Mouse (Mus musculus) midbrain, embryonic 14.5 days (tissue): ENCODE measurements around the gene Aqp6. TPM values are rescaled to one million over a fixed set of nuclear protein-coding genes. Genes with fewer than 3 reads are reported as not detected.

Source experiments
- ATAC-seq: fragments of 200-750 bp; cut with Nextera tagmentation; 2 replicates; pipeline ENCODE4 v1.8.0; 2017; ENCODE audit warnings: moderate number of reproducible peaks, moderate library complexity; ENCODE audit not compliant: low FRiP score, low TSS enrichment
- DNase-seq: peaks from one replicate; pipeline ENCODE4 v3.0.0-alpha.2; 2015
- H3K27ac ChIP-seq: fragments of 300-500 bp; sonication (generic); replicated peaks from 2 replicates; pipeline ENCODE4 v1.5.1; 2014; ENCODE audit warnings: mild to moderate bottlenecking, low read depth, low read length, moderate library complexity
- H3K27me3 ChIP-seq: fragments of 300-500 bp; sonication (generic); 2 replicates; pipeline ENCODE4 v1.6.1; 2014; ENCODE audit warnings: low read length, control low read depth, mixed read lengths; ENCODE audit not compliant: control insufficient read depth, insufficient read depth
- H3K36me3 ChIP-seq: fragments of 300-500 bp; sonication (generic); 2 replicates; pipeline ENCODE4 v1.6.1; 2014; ENCODE audit warnings: low read length, control low read depth; ENCODE audit not compliant: control insufficient read depth, insufficient read depth
- H3K4me1 ChIP-seq: fragments of 300-500 bp; sonication (generic); 2 replicates; pipeline ENCODE4 v1.6.1; 2014; ENCODE audit warnings: mild to moderate bottlenecking, antibody characterized with exemption, low read length, control low read depth; ENCODE audit not compliant: control insufficient read depth, insufficient read depth
- H3K4me2 ChIP-seq: fragments of 300-500 bp; sonication (generic); 2 replicates; pipeline ENCODE4 v1.6.1; 2014; ENCODE audit warnings: mild to moderate bottlenecking, low read length, moderate library complexity
- H3K4me3 ChIP-seq: fragments of 300-500 bp; sonication (generic); replicated peaks from 2 replicates; pipeline ENCODE4 v1.5.1; 2014; ENCODE audit warnings: low read depth, low read length
- H3K9ac ChIP-seq: fragments of 300-500 bp; sonication (generic); replicated peaks from 2 replicates; pipeline ENCODE4 v1.6.1; 2014; ENCODE audit warnings: mild to moderate bottlenecking, low read length, moderate library complexity
- H3K9me3 ChIP-seq: fragments of 300-500 bp; sonication (generic); 2 replicates; pipeline ENCODE4 v1.6.1; 2016; ENCODE audit warnings: low read length, control low read depth, mixed read lengths; ENCODE audit not compliant: control insufficient read depth
- WGBS: fragments of 180-500 bp; shearing (Covaris S2); extraction: QIAGEN DNeasy Blood & Tissue Kit; methylation state at CpG from one replicate; pipeline ENCODE4 v1.1.7; 2014; 5-methylcytosine and 5-hydroxymethylcytosine counted together
- polyA plus RNA-seq: library from polyadenylated mRNA; unstranded; fragments of >200 nt; fragmentation: Nextera tagmentation; extraction: Ambion mirVana; gene quantifications from 2 replicates; pipeline ENCODE4 v1.2.1, GENCODE M21; 2014

Aqp6 gene
- polyA plus RNA-seq, 1 experiment from 2014 or later: 1.1 TPM

DNA sequence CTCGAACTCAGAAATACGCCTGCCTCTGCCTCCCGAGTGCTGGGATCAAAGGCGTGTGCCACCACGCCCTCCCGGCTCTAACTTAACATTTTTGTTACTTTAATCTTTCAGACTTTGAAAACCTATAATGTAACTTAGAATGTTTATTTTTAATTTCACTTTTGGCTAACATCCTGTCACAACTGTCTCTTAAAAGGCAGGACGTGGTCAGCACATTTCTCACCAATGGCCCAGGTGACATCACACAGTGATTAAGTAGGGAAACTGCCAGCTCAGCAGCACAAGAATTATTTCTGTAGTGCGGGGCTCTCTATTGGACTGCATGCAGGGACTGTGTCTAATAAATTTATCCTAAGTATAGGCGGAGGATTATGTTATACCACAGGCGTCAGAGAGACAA lies 42.6 kb downstream of the Aqp6 start:
- DNase-seq (peak; percentile 53), ATAC-seq (no peak)
- H3K4me2 ChIP-seq: no peak overlapping the region
- H3K27ac ChIP-seq: peak overlapping the region; percentile 57
- 0 out of 2 replicates have a peak, but pooled peaks cover 3% of the 10 kb centered on the region for H3K36me3 ChIP-seq
- 65% methylated on average over 10 of the region's 10 CpGs for WGBS
- H3K9me3 ChIP-seq: no peaks in the 10 kb centered on the region
- H3K9ac ChIP-seq: no peak overlapping the region
- H3K4me1 ChIP-seq: peaks cover 46% of the 10 kb centered on the region
- no peak overlapping the region for H3K4me3 ChIP-seq
- H3K27me3 ChIP-seq: no peaks in the 10 kb centered on the region

GRCm38 (mm10) chr15:99644776-99645175 lies 43.6 kb downstream of the Aqp6 start:
- H3K4me2 ChIP-seq: no peak overlapping the region
- no peak overlapping the region for H3K4me3 ChIP-seq
- peak overlapping the region; percentile 37 for H3K27ac ChIP-seq
- DNase-seq (peak; percentile 64), ATAC-seq (no peak)
- H3K4me1 ChIP-seq: peaks cover 55% of the 10 kb centered on the region
- no peak overlapping the region; the same call in 1 of the 2 replicates for H3K9ac ChIP-seq
- 0 out of 2 replicates have a peak, but pooled peaks cover 3% of the 10 kb centered on the region for H3K36me3 ChIP-seq
- no peaks in the 10 kb centered on the region for H3K27me3 ChIP-seq
- H3K9me3 ChIP-seq: no peaks in the 10 kb centered on the region
- 38% methylated on average over 7 of the region's 7 CpGs for whole genome bisulfite sequencing

- H3K36me3 ChIP-seq: no peaks in the 10 kb centered on the region
- peaks cover 65% of the 10 kb centered on the region for H3K4me1 ChIP-seq
- no peaks in the 10 kb centered on the region for H3K27me3 ChIP-seq
- no peak overlapping the region for H3K4me3 ChIP-seq
- DNase-seq: peak; percentile 72
- H3K9me3 ChIP-seq: no peaks in the 10 kb centered on the region
- WGBS: 18% methylated on average over 4 of the region's 4 CpGs
- H3K9ac ChIP-seq: 0 out of 2 replicates have a peak overlapping the region, but pooled peaks have one; percentile 20
- H3K27ac ChIP-seq: peak overlapping the region; percentile 81
- no peak for ATAC-seq
- H3K4me2 ChIP-seq: peak overlapping the region; percentile 93
Observed at GRCm38 (mm10) chr15:99648326-99648725, 47.1 kb downstream of the Aqp6 start.

DNA sequence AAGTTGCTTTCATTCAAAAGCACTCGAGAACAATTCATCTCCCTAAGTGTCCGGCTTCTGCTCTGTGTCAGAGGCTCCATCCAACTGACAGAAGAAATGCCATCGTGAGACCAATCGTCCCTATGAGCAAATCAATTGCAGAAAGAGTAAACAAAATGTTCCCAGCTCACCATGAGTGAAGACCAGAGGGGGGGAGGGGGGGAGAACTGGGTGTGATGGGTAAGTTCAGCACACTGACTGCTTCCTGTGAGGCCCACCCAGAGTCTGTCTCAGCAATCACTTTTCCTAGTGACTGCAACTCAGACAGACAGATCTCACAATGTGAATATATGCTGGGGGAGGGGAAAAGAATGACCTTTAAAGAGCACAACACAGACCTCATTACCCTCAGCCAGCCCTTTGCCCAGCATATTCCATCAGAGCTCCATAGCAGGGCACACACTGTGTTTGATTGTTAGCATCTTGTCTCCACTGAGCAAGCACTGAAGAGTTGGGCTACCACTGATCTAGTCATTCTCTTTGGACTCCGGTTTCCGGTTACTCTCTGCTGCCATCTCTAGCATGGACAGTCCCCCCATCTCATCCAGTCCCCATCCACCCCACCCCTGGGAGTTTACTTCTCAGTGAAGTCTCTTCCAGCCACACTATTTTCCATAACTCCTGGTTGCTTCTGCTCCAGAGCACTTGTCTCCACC lies 48.0 kb downstream of the Aqp6 start:
- no peak for ATAC-seq
- no peak for DNase-seq
- H3K27me3 ChIP-seq: no peaks in the 10 kb centered on the region
- no peaks in the 10 kb centered on the region for H3K36me3 ChIP-seq
- H3K4me2 ChIP-seq: peak overlapping the region; percentile 93
- WGBS: 21% methylated on average over 6 of the region's 6 CpGs
- H3K4me1 ChIP-seq: peaks cover 68% of the 10 kb centered on the region
- H3K4me3 ChIP-seq: no peak overlapping the region
- H3K9me3 ChIP-seq: no peaks in the 10 kb centered on the region
- peak overlapping the region; percentile 29; the same call in 1 of the 2 replicates for H3K9ac ChIP-seq
- peak overlapping the region; percentile 68 for H3K27ac ChIP-seq

- Histone ChIP-seq H3K27me3 (no peaks in the 10 kb centered on the region; the same call in 1 of the 2 replicates), H3K9me3 (no peaks in the 10 kb centered on the region), H3K36me3 (no peaks in the 10 kb centered on the region), H3K4me3 (peak overlapping the region; percentile 77), H3K9ac (0 out of 2 replicates have a peak overlapping the region, but pooled peaks have one; percentile 24), H3K27ac (no peak overlapping the region), H3K4me2 (peak overlapping the region; percentile 93), H3K4me1 (peaks cover 57% of the 10 kb centered on the region)
- 50% methylated on average over 2 of the region's 2 CpGs for WGBS
- DNase-seq (no peak), ATAC-seq (no peak)
Observed at GRCm38 (mm10) chr15:99650304-99650703, 49.1 kb downstream of the Aqp6 start.

- 0% methylated on average over 62 of the region's 68 CpGs for WGBS
- DNase-seq (peak; percentile 99), ATAC-seq (peak; percentile 90)
- Histone ChIP-seq H3K27ac (no peak within 1 kb of the TSS), H3K36me3 (no peaks in the 10 kb centered on the region), H3K4me3 (peak within 1 kb of the TSS; percentile 77), H3K4me2 (peak within 1 kb of the TSS; percentile 93), H3K9ac (peak within 1 kb of the TSS; percentile 62), H3K4me1 (peaks cover 51% of the 10 kb centered on the region), H3K9me3 (no peaks in the 10 kb centered on the region), H3K27me3 (no peaks in the 10 kb centered on the region; the same call in 1 of the 2 replicates)
Observed at GRCm38 (mm10) chr15:99651163-99651872, 50.1 kb downstream of the Aqp6 start, which contains the start of gene Racgap1. TSS of gene Racgap1 (minus strand) at chr15:99651656.

DNA sequence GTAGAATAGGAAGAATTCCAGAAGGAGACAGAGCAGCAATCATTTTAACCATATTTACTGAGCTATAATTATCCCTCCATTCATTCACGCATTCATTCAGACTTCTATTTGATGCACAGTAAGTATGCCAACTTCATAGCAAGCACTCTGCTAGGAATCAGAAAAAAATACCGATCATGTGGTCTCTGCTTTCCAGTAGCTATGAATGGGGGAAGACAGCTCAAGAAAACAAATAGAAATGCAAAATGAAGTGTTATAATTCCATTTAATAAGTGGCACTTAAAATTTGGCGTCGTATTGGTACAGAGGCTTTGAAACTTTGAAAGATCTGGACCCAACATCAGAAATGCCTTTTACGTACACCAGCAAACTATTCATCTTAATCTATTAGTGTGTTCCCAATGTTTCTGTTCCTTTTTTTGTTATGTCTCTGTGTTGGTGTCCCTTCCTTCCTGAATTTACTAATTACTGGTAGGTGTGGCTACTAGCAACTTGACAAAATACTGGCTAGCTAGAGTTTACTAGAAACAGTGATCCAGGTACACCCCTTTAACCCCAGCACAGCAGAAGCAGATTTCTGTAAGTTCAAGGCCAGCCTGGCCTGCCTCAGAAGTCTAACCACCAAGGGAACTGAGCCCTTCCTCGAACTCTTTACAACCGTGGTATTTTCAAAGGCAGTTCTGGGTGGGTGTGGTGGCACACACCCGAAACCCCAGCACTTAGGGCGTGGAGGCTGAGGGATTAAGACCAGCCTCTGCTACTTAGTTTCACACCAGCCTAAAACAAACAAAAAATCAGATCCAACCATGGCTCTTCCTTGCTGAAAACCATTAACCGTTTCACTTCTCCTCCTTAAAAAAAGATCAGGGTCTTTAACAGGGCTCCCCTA lies 51.0 kb downstream of the Aqp6 start:
- Histone ChIP-seq H3K9ac (peak overlapping the region; percentile 23; the same call in 1 of the 2 replicates), H3K27ac (no peak overlapping the region), H3K4me2 (peak overlapping the region; percentile 93), H3K9me3 (no peaks in the 10 kb centered on the region), H3K27me3 (no peaks in the 10 kb centered on the region; the same call in 1 of the 2 replicates), H3K36me3 (no peaks in the 10 kb centered on the region), H3K4me1 (peaks cover 43% of the 10 kb centered on the region), H3K4me3 (peak overlapping the region; percentile 77)
- WGBS: 78% methylated on average over 10 of the region's 10 CpGs
- DNase-seq: no peak
- ATAC-seq: no peak

DNA sequence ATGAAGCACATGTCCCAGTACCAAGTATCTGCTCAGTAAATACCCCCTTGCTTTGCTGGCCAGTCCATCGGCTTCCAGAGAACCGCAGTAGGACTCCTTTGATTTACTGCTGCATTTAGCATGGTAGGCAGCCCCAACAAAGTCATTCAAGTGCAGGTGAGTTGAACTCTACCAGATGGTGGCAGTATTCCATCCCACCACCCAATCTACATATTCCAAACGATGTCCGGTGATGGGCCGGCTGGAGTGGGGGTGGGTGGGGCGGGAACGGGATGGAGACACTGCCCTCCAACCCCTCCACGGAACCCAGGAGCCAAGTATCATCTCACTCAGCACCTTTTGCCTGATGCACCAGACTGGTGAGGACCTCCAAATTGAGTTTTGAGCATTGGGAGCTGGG lies 52.1 kb downstream of the Aqp6 start:
- no peaks in the 10 kb centered on the region for H3K36me3 ChIP-seq
- H3K4me2 ChIP-seq: peak overlapping the region; percentile 46
- H3K27ac ChIP-seq: no peak overlapping the region
- DNase-seq (no peak), ATAC-seq (no peak)
- H3K4me1 ChIP-seq: peaks cover 40% of the 10 kb centered on the region
- H3K4me3 ChIP-seq: peak overlapping the region; percentile 5; the same call in 1 of the 2 replicates
- WGBS: 10% methylated on average over 8 of the region's 8 CpGs
- no peak overlapping the region for H3K9ac ChIP-seq
- H3K27me3 ChIP-seq: no peaks in the 10 kb centered on the region; the same call in 1 of the 2 replicates
- H3K9me3 ChIP-seq: no peaks in the 10 kb centered on the region
